Mouse (Mus musculus) CD4-positive, CD25-positive, alpha-beta regulatory T cell (primary cell): ENCODE results near the gene Adra2c. TPM values are rescaled to one million over a fixed set of nuclear protein-coding genes. Genes with fewer than 3 reads are reported as not detected.

ENCODE experiments used
- polyA plus RNA-seq: library from polyadenylated mRNA; unstranded; fragments of 100-300 nt; shearing (Covaris generic); gene quantifications from one replicate; pipeline ENCODE4 v1.2.1, GENCODE M21; 2017

Adra2c gene
- polyA plus RNA-seq, result not detected

GRCm38 (mm10) chr5:35278019-35278418 lies at the start of gene Adra2c:
Gene Adra2c (plus strand): TSS chr5:35278319.

Other genes with a start within 250 kb of the Adra2c start
- gene Hgfac, start 236.8 kb upstream of the Adra2c start, polyA plus RNA-seq, result 5.9 TPM
- not detected for gene Dok7, start 221.6 kb upstream of the Adra2c start, polyA plus RNA-seq
- gene Lrpap1, start 172.6 kb upstream of the Adra2c start, polyA plus RNA-seq, result 72.8 TPM
- gene Hmx1, start 110.8 kb downstream of the Adra2c start, polyA plus RNA-seq, result not detected
- not detected for gene Cpz, start 247.4 kb downstream of the Adra2c start, polyA plus RNA-seq